Mouse (Mus musculus) heart, adult 2 months (tissue): Measurements from ENCODE around the gene Srcin1.

Experiments
- CTCF ChIP-seq: fragments of 200-600 bp; IDR thresholded peaks from 2 replicates; pipeline ENCODE4 v1.8.1; 2022; ENCODE audit warnings: antibody characterized with exemption, mild to moderate bottlenecking, moderate library complexity
- EP300 ChIP-seq: fragments of 200-500 bp; IDR thresholded peaks from 2 replicates; pipeline ENCODE4 v1.6.1; 2011; ENCODE audit warnings: low read depth, low read length, control low read depth; ENCODE audit not compliant: insufficient read depth

DNA sequence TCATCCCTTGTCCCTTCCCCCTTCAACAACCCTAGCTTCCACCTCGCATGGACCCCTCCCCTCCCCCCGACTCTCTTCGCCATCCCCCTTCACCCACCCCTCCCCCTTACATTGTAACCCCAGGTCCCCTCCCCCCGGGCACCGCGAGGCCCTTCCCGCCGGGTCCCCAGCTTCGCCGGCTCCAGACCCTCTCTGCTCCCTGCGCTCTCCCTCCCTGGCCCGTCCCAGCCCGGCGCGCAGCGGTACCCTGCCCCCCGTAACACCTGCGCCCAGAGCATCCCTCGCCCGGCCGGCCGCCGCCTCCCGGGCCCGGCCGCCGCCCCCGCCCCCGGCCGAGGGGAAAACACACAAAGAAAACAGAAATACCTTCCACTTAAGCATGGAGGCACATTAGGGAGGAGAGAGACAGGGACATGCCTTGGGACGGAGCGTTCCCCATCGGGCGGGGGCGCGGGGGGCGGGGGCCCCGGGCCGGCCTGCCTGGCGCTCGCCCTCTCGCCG is 1.4 kb downstream of the Srcin1 start:
- no peak for TF ChIP-seq CTCF
- no peak for TF ChIP-seq EP300
